Mouse (Mus musculus): Measurements from ENCODE around the gene Sall4. TPM values are rescaled to one million over a fixed set of nuclear protein-coding genes. Genes with fewer than 3 reads are reported as not detected.

The Sall4 gene
- polyA plus RNA-seq, 1 experiment, result not detected

DNA sequence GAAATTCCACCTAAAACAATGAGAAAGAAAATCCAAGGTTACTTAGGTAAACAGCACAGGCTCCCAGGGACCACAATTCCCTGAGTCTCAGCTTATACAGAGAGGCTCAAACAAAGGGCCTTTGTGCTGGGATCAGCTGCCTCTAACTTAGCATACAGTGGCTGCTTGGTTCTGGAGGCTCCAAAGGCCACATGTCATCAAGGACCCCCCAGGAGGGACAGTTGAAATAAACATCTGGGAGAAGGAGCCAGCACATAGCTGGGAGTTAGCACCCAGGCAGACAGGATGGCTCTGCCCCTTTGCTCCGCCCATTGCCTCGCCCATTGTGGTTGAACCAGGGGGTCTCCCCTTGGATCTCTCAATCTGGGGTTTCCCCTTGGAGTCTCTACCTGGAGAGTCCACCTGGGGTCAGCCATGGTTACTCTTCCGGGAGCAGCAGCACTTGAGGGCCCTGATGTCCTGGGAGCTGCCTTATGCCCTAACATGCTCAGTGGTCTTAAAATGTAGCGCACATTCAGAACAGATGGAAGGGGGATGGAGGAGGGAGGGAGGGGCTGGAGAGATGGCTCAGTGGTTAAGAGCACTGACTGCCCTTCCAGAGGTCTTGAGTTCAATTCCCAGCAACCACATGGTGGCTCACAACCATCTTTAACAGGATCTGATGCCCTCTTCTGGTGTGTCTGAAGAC, 23.5 kb upstream of the Sall4 start:
- DNase-seq, result no peak
- Histone ChIP-seq H3K27me3 (replicated peaks; ENCODE audit: control insufficient read depth, insufficient read depth, low read length) (no peaks in the 10 kb centered on the region), H3K4me1 (ENCODE audit: control insufficient read depth, insufficient read depth, low read length) (no peaks in the 10 kb centered on the region), H3K36me3 (ENCODE audit: control insufficient read depth, insufficient read depth, low read length) (no peaks in the 10 kb centered on the region), H3K4me3 (ENCODE audit: insufficient read depth, low read depth, low read length) (no peak overlapping the region), H3K27ac (ENCODE audit: insufficient read depth, low read depth, low read length) (no peak overlapping the region)
- WGBS, result 87% methylated on average over 4 of the region's 4 CpGs
- TF ChIP-seq CTCF (conservative IDR thresholded peaks at IDR 0.05; ENCODE audit: insufficient read depth, insufficient read length, low read depth, low read length) (no peak), POLR2A (IDR thresholded peaks at IDR 0.05; ENCODE audit: low read depth, low read length) (no peak)

DNA sequence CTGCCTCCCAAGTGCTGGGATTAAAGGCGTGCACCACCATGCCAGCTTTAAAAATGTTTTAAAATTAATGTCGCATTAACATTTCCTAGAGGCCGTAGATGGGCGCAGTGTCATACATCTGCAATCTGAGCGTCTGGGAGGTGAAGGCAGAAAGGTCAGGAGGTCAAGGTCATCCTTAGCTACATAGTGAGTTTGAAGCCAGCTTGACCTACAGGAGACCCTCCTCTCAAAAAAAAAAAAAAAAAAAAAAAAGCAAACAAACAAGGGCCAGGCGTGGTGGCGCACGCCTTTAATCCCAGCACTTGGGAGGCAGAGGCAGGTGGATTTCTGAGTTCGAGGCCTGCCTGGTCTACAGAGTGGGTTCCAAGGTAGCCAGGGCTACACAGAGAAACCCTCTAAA, 18.4 kb upstream of the Sall4 start:
- Histone ChIP-seq H3K36me3 (ENCODE audit: control insufficient read depth, insufficient read depth, low read length) (no peaks in the 10 kb centered on the region), H3K4me1 (ENCODE audit: control insufficient read depth, insufficient read depth, low read length) (no peaks in the 10 kb centered on the region), H3K27me3 (replicated peaks; ENCODE audit: control insufficient read depth, insufficient read depth, low read length) (no peaks in the 10 kb centered on the region), H3K4me3 (ENCODE audit: insufficient read depth, low read depth, low read length) (no peak overlapping the region), H3K27ac (ENCODE audit: insufficient read depth, low read depth, low read length) (no peak overlapping the region)
- DNase-seq, result no peak
- WGBS, result 92% methylated on average over 9 of the region's 9 CpGs
- TF ChIP-seq POLR2A (IDR thresholded peaks at IDR 0.05; ENCODE audit: low read depth, low read length) (no peak), CTCF (conservative IDR thresholded peaks at IDR 0.05; ENCODE audit: insufficient read depth, insufficient read length, low read depth, low read length) (no peak)

DNA sequence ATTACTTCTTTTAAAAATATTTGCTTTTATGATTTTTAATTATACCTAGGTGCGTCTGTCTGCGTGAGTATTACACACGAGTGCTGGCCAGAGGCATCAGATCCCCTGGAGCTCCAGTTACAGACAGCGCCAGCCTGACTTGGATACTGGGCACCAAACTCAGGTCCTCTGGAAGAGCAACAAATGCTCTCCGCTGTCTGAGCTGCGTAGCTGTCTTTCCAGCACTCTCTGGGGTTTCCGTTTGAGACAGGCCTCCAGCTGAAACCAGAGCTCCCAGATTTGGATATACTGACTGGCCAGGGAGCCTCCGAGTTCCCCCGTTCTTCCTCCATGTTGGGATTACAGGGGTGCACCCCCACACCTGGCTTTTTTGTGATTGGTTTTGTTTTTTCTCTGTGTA, 12.9 kb upstream of the Sall4 start:
- H3K4me3 ChIP-seq (ENCODE audit: insufficient read depth, low read depth, low read length), result no peak overlapping the region
- no peak for DNase-seq
- no peak overlapping the region for H3K27ac ChIP-seq (ENCODE audit: insufficient read depth, low read depth, low read length)
- no peaks in the 10 kb centered on the region for H3K4me1 ChIP-seq (ENCODE audit: control insufficient read depth, insufficient read depth, low read length)
- H3K27me3 ChIP-seq (replicated peaks; ENCODE audit: control insufficient read depth, insufficient read depth, low read length), result no peaks in the 10 kb centered on the region
- H3K36me3 ChIP-seq (ENCODE audit: control insufficient read depth, insufficient read depth, low read length), result no peaks in the 10 kb centered on the region
- WGBS, result 49% methylated on average over 9 of the region's 9 CpGs
- no peak for TF ChIP-seq CTCF (conservative IDR thresholded peaks at IDR 0.05; ENCODE audit: insufficient read depth, insufficient read length, low read depth, low read length)
- TF ChIP-seq POLR2A (IDR thresholded peaks at IDR 0.05; ENCODE audit: low read depth, low read length), result no peak

DNA sequence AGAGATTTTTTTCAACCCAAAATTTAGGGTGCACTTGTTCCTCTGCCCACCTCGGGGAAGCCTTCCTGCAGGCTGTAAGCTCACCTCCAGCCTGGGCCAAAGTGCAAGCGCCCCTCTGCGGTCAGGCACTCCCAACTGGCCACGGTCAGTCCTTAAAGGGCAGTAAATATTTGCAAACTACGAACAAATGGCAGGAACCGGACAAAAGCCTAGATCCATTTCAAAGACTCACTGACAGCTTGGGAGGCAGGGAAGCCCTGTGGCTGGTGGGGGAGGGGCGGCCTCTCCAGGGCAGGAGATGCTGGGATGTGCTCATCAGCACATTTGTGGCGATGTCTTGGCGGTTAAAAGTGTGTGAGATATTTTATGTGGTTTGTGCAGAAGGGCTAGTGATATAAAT, 12.3 kb upstream of the Sall4 start:
- TF ChIP-seq POLR2A (IDR thresholded peaks at IDR 0.05; ENCODE audit: low read depth, low read length) (no peak), CTCF (conservative IDR thresholded peaks at IDR 0.05; ENCODE audit: insufficient read depth, insufficient read length, low read depth, low read length) (no peak)

DNA sequence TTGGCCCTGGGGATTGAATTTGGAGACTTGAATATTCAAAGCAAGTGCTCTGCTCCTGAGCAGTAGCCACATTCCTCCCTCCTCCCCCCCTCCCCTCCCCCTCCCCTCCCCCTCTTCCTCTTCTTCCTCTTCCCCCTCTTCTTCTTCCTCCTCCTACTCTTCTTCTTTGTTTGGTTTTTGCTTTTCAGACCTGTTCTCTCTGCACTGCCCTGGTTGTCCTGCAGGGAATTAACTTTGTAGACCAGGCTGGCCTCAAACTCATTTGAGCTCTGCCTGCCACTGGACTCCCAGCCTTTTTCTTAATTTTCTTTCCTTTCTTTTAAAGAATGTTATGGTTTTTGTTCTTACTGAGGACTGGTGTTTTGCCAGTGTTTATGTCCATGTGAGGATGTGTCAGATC, 9.7 kb upstream of the Sall4 start:
- no peak for DNase-seq
- Histone ChIP-seq H3K36me3 (ENCODE audit: control insufficient read depth, insufficient read depth, low read length) (no peaks in the 10 kb centered on the region), H3K27ac (ENCODE audit: insufficient read depth, low read depth, low read length) (no peak overlapping the region), H3K27me3 (replicated peaks; ENCODE audit: control insufficient read depth, insufficient read depth, low read length) (no peaks in the 10 kb centered on the region), H3K4me3 (ENCODE audit: insufficient read depth, low read depth, low read length) (no peak overlapping the region), H3K4me1 (ENCODE audit: control insufficient read depth, insufficient read depth, low read length) (no peaks in the 10 kb centered on the region)
- TF ChIP-seq POLR2A (IDR thresholded peaks at IDR 0.05; ENCODE audit: low read depth, low read length) (no peak), CTCF (conservative IDR thresholded peaks at IDR 0.05; ENCODE audit: insufficient read depth, insufficient read length, low read depth, low read length) (no peak)

More for the DNA sequence above, 12.3 kb upstream of the Sall4 start:
- Histone ChIP-seq H3K4me3 (ENCODE audit: insufficient read depth, low read depth, low read length) (no peak overlapping the region), H3K4me1 (ENCODE audit: control insufficient read depth, insufficient read depth, low read length) (no peaks in the 10 kb centered on the region), H3K27ac (ENCODE audit: insufficient read depth, low read depth, low read length) (no peak overlapping the region), H3K27me3 (replicated peaks; ENCODE audit: control insufficient read depth, insufficient read depth, low read length) (no peaks in the 10 kb centered on the region), H3K36me3 (ENCODE audit: control insufficient read depth, insufficient read depth, low read length) (no peaks in the 10 kb centered on the region)
- no peak for DNase-seq
- 31% methylated on average over 9 of the region's 9 CpGs for WGBS

DNA sequence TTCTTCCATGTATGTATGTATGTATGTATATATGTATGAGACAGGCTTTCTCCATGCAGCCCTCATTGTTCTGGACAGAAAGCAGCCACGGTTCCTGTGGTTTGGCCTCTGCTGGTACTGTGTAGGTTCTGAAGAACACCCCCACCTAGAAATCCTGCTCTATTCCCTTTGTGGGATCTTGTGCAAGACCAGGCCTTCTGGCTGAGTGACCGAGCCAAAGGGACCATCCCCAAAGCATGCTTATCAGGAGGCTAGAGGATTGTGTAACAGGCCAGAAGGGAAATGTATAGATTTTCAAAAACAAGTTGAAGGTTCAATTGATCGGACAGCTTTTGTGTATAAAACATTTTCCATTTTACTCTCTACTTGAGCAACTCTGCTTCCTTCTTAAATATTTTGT, 8.5 kb upstream of the Sall4 start:
- no peak overlapping the region for H3K27ac ChIP-seq (ENCODE audit: insufficient read depth, low read depth, low read length)
- TF ChIP-seq POLR2A (IDR thresholded peaks at IDR 0.05; ENCODE audit: low read depth, low read length) (no peak), CTCF (conservative IDR thresholded peaks at IDR 0.05; ENCODE audit: insufficient read depth, insufficient read length, low read depth, low read length) (no peak)
- H3K4me1 ChIP-seq (ENCODE audit: control insufficient read depth, insufficient read depth, low read length), result no peaks in the 10 kb centered on the region
- no peaks in the 10 kb centered on the region for H3K27me3 ChIP-seq (replicated peaks; ENCODE audit: control insufficient read depth, insufficient read depth, low read length)
- no peaks in the 10 kb centered on the region for H3K36me3 ChIP-seq (ENCODE audit: control insufficient read depth, insufficient read depth, low read length)
- 86% methylated on average over 3 of the region's 3 CpGs for WGBS
- no peak overlapping the region for H3K4me3 ChIP-seq (ENCODE audit: insufficient read depth, low read depth, low read length)
- no peak for DNase-seq

DNA sequence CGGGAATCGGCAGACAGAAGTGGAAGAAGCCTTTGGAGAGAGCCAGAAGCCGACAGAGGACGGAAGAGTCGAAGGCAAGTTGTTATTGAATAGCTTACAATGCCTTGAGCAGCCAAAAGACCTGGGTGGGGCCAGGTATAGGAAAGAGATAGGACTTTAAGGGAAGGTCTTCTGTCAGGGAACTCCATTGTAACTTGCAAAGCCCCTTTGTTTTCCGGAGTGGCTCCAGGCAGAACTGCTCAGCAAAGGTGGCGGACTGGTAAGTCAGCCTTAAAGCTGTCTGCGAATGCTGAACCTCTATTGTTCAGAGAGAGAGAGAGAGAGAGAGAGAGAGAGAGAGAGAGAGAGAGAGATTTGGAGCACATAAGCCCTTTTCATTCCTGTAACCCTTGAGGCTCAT, 1.5 kb upstream of the Sall4 start:
- no peak for DNase-seq
- Histone ChIP-seq H3K36me3 (ENCODE audit: control insufficient read depth, insufficient read depth, low read length) (no peaks in the 10 kb centered on the region), H3K27ac (ENCODE audit: insufficient read depth, low read depth, low read length) (no peak overlapping the region), H3K27me3 (replicated peaks; ENCODE audit: control insufficient read depth, insufficient read depth, low read length) (no peaks in the 10 kb centered on the region; the same call in 1 of the 2 replicates), H3K4me1 (ENCODE audit: control insufficient read depth, insufficient read depth, low read length) (no peaks in the 10 kb centered on the region), H3K4me3 (ENCODE audit: insufficient read depth, low read depth, low read length) (no peak overlapping the region)
- no peak for TF ChIP-seq CTCF (conservative IDR thresholded peaks at IDR 0.05; ENCODE audit: insufficient read depth, insufficient read length, low read depth, low read length)
- TF ChIP-seq POLR2A (IDR thresholded peaks at IDR 0.05; ENCODE audit: low read depth, low read length), result no peak
- WGBS, result 61% methylated on average over 8 of the region's 8 CpGs
